Mouse (Mus musculus): Measurements from ENCODE around the gene Tbx3.
A peak's percentile ranks its signal among the peaks of the same experiment; 100 is the strongest.

DNA sequence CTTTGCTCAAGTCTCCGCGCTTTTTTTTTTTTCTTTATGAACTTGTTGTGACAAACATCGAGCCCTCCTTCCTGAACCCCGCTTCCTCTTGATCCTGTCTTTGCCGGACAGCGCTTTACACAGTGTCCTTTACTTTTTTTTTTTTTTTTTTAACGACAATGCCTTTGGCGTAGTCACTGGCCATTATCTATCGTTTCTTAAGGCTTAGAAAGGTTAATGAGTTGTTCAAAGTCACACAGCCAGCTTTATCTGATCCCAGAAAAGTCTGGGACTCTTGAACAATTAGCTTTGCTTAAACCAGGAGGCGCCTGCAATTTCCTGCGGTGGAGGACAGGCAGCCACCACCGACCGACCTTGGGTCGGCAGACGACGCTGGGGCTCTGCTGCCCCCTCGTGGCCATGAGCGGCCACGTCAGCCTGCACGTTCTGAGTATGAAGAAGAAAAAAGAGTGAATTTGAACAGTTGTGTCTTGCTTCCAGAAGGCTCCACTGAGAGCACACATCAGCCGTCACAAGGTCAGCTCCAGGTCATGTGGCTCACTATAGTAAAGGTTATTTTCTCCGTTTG is 42.3 kb downstream of the Tbx3 start:
- peak; percentile 97 for TF ChIP-seq CTCF (IDR thresholded peaks at IDR 0.05; ENCODE audit: low read depth, low read length)
- TF ChIP-seq POLR2A (IDR thresholded peaks at IDR 0.05; ENCODE audit: extremely low read depth, insufficient read depth, low read length), result no peak

All from liver, adult 2 months (tissue).